Mouse (Mus musculus) right cerebral cortex, adult 18-20 months (tissue): ENCODE data around the gene Cnpy4.
"Not testable (repeated sequence)": the region's sequence is repeated elsewhere in the genome, so short reads cannot be mapped to it uniquely, and the experiment has no call there.

Experiments used
- DNase-seq: peaks from one replicate; pipeline ENCODE4 v3.0.0; 2022; ENCODE audit warnings: mixed read lengths

Gene Cnpy4

DNA sequence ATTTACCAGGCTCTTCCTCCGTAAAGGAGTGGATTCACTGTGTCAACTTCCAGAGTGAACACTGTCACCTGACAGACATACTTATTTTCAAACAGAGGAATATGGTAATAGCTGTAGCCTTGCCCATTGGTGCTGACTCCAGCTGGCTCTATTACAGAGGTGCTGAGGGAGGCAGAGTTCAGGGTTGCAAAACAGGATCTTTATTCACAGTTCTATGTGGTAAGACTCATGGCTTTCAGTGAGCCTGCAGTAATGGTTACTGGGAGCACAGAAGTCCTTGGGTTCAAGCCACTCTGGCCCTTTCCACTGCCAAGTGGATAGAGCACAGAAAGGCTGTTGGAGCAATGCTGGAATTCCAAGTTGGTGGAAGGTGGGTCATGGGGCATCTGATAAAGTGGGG, 20.0 kb downstream of the Cnpy4 start:
- no peak for DNase-seq

- DNase-seq = no peak
Observed at GRCm38 (mm10) chr5:138207873-138208272, 20.6 kb downstream of the Cnpy4 start.

- not testable (repeated sequence) for DNase-seq
Observed at GRCm38 (mm10) chr5:138216632-138217031, 29.3 kb downstream of the Cnpy4 start.

DNA sequence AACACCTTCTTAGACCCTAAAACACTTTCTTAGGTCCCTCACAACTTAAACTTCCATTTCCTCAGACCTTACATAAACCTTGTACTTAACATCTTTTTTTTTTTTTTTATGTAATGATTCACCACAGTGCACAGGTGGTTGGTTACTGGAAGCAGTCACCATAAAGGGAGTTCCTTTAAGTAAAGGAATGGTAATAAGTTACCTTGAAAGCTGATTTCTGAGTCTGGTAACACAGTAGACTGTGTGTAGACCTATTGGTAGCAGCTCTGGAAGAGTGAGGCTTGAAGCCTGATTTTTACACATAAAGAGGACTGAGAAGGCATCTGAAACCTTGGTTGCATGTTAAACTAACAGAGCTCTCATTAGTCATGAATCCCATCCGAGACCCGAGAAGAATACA, 32.6 kb downstream of the Cnpy4 start:
- no peak for DNase-seq

DNA sequence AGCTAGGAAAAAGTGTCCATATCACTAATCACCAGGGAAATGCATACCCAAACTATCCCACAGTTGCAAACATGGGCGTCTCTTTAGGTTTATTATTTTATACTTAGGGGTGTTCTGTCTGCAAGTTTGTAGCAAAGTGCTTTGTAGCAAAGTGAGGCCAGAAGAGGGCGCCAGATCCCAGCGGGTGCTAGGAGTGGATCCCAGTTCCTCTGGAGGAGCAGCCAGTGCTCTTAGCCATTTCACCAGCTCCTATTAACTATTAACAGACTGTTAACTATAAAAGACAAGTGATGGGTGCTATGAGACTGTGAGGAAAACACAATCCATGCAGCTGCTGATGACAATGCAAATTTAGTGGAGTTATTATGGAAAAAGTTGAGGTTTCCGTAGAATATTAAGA, 34.8 kb downstream of the Cnpy4 start:
- DNase-seq = peak; percentile 76

- no peak for DNase-seq
Observed at GRCm38 (mm10) chr5:138223287-138223686, 36.0 kb downstream of the Cnpy4 start.

DNA sequence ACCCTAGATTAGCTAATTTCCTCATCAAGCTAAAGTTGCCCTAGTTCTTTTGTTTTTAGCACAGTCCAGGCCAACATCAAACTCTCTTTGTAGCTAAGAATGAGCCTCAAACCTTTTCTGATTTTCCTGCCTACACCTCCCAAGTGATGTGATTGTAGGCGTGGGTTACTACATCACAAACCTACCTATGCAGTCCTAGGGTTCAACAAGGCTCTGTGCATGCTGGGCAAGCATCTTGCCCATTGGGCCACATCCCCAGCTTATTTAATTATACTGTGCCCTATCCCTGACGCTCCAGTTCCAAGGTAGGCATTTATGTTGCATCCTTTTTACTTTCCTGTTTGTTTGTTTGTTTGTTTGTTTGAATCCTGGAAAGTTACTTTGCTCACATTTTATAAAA, 38.4 kb downstream of the Cnpy4 start, which contains the start of gene Nxpe5:
Gene Nxpe5, plus strand, starts transcription at position 199 of the 400 bp plus-strand sequence.
- DNase-seq = no peak

DNA sequence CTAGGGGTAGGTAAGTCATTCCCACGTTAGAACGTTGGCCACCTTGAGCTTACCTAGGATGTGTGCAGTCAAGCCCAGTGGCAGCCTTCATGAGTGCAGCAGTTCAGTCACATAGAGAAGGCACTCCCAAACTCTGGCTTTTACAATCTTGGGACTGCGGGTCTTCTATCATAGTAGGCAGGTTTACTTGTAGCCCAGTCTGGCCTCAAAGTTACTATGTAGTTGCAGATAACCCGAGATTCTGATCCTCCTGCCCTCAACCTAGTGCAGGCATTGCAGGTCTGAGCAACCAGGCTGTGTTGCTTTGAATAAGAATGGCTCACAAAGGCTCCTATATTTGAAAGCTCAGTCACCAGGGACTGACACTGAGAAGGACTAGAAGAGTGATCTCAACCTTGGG, 39.2 kb downstream of the Cnpy4 start:
- DNase-seq = no peak

- no peak for DNase-seq
Observed at GRCm38 (mm10) chr5:138227367-138227766, 40.1 kb downstream of the Cnpy4 start.

- DNase-seq = peak; percentile 8
Observed at GRCm38 (mm10) chr5:138228026-138228425, 40.7 kb downstream of the Cnpy4 start.

- no peak for DNase-seq
Observed at GRCm38 (mm10) chr5:138229511-138229910, 42.2 kb downstream of the Cnpy4 start.

GRCm38 (mm10) chr5:138233778-138234177, 46.5 kb downstream of the Cnpy4 start:
- DNase-seq = no peak

DNA sequence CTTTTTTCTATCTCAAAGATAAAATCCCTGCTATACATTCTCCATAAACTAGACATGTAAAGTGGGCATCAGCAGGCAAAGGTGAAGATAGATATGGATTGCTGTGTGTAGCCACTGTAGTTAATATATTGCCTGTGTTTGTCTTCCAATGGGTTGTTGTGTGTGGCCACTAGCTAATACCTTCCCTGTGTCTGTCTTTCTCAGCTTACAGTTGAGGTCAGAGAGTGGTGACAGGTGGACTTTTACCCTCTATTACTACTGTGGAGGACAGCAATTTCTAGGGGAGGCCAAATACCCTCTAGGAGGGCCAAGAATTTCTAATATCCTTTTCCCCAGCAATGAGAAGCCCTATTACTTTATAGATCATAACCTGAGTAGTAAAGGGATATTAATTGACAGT, 46.9 kb downstream of the Cnpy4 start:
- no peak for DNase-seq

GRCm38 (mm10) chr5:138241511-138241910, 54.2 kb downstream of the Cnpy4 start:
- DNase-seq = no peak
